Mouse (Mus musculus) cortical plate, adult 2 months (tissue): ENCODE results near the gene Card9. TPM values are rescaled to one million over a fixed set of nuclear protein-coding genes. Genes with fewer than 3 reads are reported as not detected.

Experiments
- H3K27ac ChIP-seq: fragments of 200-500 bp; 2 replicates; pipeline ENCODE4 v1.5.1; 2012; ENCODE audit warnings: low read length, control low read depth, inconsistent platforms; ENCODE audit not compliant: insufficient read depth
- H3K4me1 ChIP-seq: fragments of 200-500 bp; 2 replicates; pipeline ENCODE4 v1.6.1; 2011; ENCODE audit warnings: low read length; ENCODE audit not compliant: control insufficient read depth, insufficient read depth
- H3K4me3 ChIP-seq: fragments of 200-500 bp; 2 replicates; pipeline ENCODE4 v1.5.1; 2011; ENCODE audit warnings: mild to moderate bottlenecking, low read length, control low read depth; ENCODE audit not compliant: insufficient read depth
- CTCF ChIP-seq: fragments of 200-500 bp; IDR thresholded peaks from 2 replicates; pipeline ENCODE4 v1.5.1; 2011; ENCODE audit warnings: mild to moderate bottlenecking, control low read depth, low read length; ENCODE audit not compliant: insufficient read depth; ENCODE audit errors: extremely low read depth
- POLR2A ChIP-seq: fragments of 200-500 bp; IDR thresholded peaks from 2 replicates; pipeline ENCODE4 v1.6.1; 2011; ENCODE audit warnings: mild to moderate bottlenecking, low read length, control low read depth; ENCODE audit not compliant: insufficient read depth; ENCODE audit errors: extremely low read depth
- polyA plus RNA-seq: library from polyadenylated mRNA; depleted of rRNA; stranded (reverse); fragments of >200 nt; gene quantifications from 2 replicates; pipeline ENCODE4 v1.2.3, GENCODE M21; 2012; rRNA removed

Gene Card9
- polyA plus RNA-seq, 1 experiment = 5.3 TPM

GRCm38 (mm10) chr2:26311936-26312335 lies 48.8 kb downstream of the Card9 start:
- Histone ChIP-seq H3K4me3 (no peak overlapping the region), H3K27ac (no peak overlapping the region), H3K4me1 (peaks cover 4% of the 10 kb centered on the region)
- no peak for TF ChIP-seq CTCF
- TF ChIP-seq POLR2A = no peak

- Histone ChIP-seq H3K27ac (no peak overlapping the region), H3K4me1 (no peaks in the 10 kb centered on the region), H3K4me3 (no peak overlapping the region)
- TF ChIP-seq CTCF (no peak), POLR2A (no peak)
These were observed 51.0 kb downstream of the Card9 start for GRCm38 (mm10) chr2:26309739-26310138.

- Histone ChIP-seq H3K4me3 (no peak overlapping the region), H3K27ac (no peak overlapping the region), H3K4me1 (no peaks in the 10 kb centered on the region)
- TF ChIP-seq POLR2A (no peak), CTCF (no peak)
These were observed 54.0 kb downstream of the Card9 start for GRCm38 (mm10) chr2:26306702-26307101.

GRCm38 (mm10) chr2:26305555-26305954 lies 55.2 kb downstream of the Card9 start:
- Histone ChIP-seq H3K4me1 (no peaks in the 10 kb centered on the region), H3K27ac (no peak overlapping the region), H3K4me3 (no peak overlapping the region)
- TF ChIP-seq POLR2A (no peak), CTCF (no peak)

GRCm38 (mm10) chr2:26304711-26305110 lies 56.0 kb downstream of the Card9 start:
- no peaks in the 10 kb centered on the region for H3K4me1 ChIP-seq
- H3K4me3 ChIP-seq = no peak overlapping the region
- no peak overlapping the region for H3K27ac ChIP-seq
- no peak for TF ChIP-seq POLR2A
- TF ChIP-seq CTCF = no peak

Other genes with a start within 250 kb of the Card9 start
- 46.9 and 53.6 TPM in 2 replicates for gene Nacc2, start 237.7 kb downstream of the Card9 start, polyA plus RNA-seq
- 0.06 TPM in 1 of 2 replicates, not detected in the other for gene Lhx3, start 152.6 kb downstream of the Card9 start, polyA plus RNA-seq
- 22.0 TPM in 2 replicates for gene Qsox2, start 123.4 kb downstream of the Card9 start, polyA plus RNA-seq
- gene Ccdc187, start 66.4 kb downstream of the Card9 start, polyA plus RNA-seq = 0.85 and 2.2 TPM in 2 replicates
- gene Gpsm1, start 45.4 kb downstream of the Card9 start, polyA plus RNA-seq = 45.3 and 49.2 TPM in 2 replicates
- 37.9 and 38.0 TPM in 2 replicates for gene Dnlz, start 8.8 kb downstream of the Card9 start, polyA plus RNA-seq
- gene Snapc4, start 19.7 kb upstream of the Card9 start, polyA plus RNA-seq = 81.7 and 92.4 TPM in 2 replicates
- gene Entr1, start 28.4 kb upstream of the Card9 start, polyA plus RNA-seq = 284 and 325 TPM in 2 replicates
- 102 TPM in 2 replicates for gene Pmpca, start 28.4 kb upstream of the Card9 start, polyA plus RNA-seq
- 28.7 and 32.6 TPM in 2 replicates for gene Inpp5e, start 48.3 kb upstream of the Card9 start, polyA plus RNA-seq
- gene Sec16a, start 84.3 kb upstream of the Card9 start, polyA plus RNA-seq = 30.6 and 32.2 TPM in 2 replicates
- 10.9 and 11.1 TPM in 2 replicates for gene Notch1, start 155.7 kb upstream of the Card9 start, polyA plus RNA-seq
- gene Egfl7, start 219.1 kb upstream of the Card9 start, polyA plus RNA-seq = 137 and 145 TPM in 2 replicates
- not detected in 2 replicates for gene Gm20532, start 225.7 kb upstream of the Card9 start, polyA plus RNA-seq
- gene Agpat2, start 243.5 kb upstream of the Card9 start, polyA plus RNA-seq = 2.3 TPM in 2 replicates